Mouse (Mus musculus): Measurements from ENCODE around the gene Slc25a25.

Gene Slc25a25

DNA sequence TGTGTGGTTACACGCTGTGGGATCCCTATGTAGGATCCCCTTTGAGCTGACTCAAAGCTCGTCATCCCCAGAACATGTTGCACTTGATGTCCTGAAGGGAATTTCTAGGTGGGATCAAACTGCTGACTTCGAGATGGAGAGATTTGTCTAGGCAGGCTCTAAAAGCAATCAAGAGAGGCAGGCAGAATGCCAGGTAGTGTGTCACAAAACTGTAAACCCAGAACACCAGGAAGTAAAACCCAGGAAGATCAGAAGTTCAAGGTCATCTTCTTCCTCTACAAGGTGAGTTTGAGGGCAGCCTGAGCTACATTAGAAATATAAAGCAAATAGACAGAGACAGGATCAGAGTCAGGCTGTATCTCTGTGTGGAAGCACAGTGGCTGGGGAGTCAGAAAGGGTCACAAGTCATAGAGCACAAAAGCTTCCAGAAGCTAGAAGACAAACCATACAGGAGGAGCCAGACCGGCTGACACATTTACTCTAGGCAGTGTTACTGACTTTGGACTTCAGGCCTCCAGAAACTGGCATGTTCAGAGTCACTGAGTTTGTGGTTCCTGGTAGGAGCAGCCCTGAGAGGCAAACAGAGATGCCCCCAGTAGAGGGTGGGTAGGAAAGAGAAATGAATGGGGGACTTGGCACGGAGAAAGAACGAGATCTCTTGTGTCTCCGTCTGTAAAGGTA, 44.0 kb downstream of the Slc25a25 start:
- no peak for DNase-seq (ENCODE audit: low read depth, low spot score)

DNA sequence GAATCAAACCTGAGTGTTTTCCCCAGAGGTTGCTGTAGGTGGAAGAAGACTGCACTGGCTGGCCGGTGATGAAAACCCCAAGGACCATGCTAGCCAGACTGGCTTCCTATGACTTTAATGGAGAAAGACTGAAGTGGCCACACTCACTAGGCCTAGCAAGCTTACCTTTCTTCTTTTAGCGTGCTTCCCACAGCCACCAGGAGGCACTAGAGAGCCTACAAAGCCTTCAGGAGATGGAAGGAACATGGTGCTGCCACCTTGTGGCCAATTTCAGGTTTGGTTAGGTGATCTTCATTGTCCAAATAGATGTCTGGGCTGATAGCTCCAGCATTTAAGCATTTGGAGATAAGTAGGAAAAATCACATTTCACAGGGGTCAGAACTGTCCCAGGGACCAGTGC, 46.6 kb downstream of the Slc25a25 start:
- peak; percentile 94 for DNase-seq (ENCODE audit: low read depth, low spot score)

DNA sequence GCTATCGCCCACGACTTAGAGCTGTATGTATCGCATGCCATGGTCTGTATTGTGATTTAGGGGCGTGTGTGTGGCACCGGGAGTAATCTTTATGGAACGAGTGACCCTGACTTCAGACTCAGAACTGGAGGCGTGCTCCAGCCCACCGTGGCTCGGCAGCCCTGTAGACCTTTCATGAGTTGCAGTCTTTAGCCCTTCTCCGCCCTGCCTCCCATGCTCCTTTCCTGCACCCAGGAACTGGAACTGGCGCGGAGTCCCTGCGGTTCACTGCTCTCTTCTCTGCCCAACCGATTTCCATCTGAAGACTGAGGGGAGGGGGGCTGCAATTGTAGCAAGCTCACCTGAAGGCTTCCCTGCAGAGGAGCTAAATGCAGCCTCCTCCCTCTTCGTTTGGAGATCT, 54.5 kb downstream of the Slc25a25 start:
- no peak for DNase-seq (ENCODE audit: low read depth, low spot score)

DNA sequence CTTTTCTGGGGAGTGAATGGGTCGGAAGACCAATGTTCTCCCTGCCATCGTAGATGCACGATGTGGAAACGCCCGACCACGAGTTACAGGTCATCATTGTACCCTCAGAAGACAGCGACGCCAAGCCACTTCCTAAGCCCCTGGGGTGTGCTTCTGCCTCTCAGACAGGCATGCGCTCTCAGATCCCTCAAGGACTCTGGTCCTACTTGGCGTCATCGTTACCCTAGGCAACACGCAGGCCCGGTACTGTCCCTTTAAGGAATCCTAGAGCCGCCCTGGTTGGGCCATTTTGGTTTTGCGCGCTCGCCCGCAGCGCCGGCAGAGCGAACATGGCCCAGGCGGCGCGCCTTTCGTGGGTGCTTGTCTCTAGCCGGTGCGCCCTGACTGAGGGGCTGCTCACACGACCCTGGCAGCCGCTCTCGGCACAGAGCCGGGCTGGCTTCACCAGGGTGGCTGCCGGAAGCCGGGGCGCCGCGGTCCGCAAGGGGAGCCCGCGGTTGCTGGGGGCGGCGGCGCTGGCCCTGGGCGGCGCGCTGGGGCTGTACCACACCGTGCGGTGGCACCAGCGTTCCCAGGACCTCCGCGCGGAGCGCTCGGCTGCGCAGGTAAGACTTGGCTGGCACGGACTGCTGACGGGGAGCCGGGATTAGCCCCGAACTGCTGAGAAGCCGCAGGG, 55.2 kb downstream of the Slc25a25 start:
- peak; percentile 81 for DNase-seq (ENCODE audit: low read depth, low spot score)

DNA sequence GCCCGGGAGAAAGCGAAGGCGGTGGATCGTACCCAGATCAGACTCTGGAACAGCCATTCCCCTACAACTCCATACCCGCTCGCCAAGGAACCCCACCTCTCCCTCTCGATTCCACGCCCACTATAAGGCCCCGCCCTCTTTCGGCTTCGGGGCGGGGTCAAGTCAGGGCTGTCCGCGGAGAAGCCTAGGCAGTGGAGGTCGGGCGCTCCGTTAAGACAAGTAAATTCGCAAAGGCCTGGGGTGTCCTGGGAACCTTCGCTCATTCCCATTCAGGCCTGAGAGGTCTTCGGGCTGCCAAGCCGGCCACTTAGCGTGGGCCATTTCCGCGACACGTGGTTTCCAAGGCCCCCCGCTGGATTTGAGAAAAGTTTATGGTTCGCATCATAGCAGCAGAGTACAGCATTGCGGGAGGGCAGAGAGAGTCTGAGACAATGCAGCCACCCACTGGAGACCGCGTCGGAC, 55.7 kb downstream of the Slc25a25 start, which contains the start of gene Ptges2:
Gene Ptges2 (plus strand): TSS at position 413 of the 462 bp plus-strand sequence.
- DNase-seq (ENCODE audit: low read depth, low spot score), result peak; percentile 76

DNA sequence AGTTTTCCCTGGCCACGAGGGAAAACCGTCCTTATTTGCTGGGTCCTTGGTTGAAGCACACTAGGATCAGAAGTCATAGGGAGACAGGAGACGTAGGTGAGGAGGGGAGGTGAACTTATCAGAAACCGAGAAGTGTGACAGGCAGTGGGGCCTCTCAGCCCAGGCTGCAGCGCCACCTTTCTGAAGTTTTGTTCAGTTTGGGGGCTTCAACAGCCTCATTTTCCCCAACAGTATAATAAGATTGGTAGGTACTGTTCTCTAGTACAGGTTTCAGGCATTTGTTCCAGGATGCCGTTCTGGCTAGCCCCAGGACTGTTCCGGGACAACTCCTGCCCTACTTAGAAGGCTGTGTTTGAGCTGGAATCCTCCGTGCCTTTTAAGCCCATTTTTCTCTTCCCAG, 56.3 kb downstream of the Slc25a25 start:
- DNase-seq (ENCODE audit: low read depth, low spot score), result no peak

DNA sequence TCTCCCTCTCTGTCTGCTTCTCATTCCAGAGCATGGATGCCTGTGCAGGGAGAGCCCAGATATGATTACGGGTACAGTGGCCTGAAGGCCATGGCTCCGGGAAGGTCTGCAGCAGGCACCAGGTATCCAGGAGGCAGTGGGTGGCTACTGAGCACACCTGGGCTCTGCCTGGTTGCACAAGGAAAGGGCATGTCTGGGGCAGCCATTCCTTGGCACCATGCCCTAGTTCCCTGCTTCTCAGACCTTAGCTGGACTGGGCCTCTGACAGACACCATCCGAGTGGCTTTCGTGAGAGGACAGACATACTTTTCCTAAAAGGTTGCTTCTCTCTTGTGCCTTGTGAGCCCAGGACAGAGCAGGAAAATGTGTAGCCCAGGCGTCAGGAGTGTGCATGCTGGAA, 59.2 kb downstream of the Slc25a25 start:
- no peak for DNase-seq (ENCODE audit: low read depth, low spot score)

DNA sequence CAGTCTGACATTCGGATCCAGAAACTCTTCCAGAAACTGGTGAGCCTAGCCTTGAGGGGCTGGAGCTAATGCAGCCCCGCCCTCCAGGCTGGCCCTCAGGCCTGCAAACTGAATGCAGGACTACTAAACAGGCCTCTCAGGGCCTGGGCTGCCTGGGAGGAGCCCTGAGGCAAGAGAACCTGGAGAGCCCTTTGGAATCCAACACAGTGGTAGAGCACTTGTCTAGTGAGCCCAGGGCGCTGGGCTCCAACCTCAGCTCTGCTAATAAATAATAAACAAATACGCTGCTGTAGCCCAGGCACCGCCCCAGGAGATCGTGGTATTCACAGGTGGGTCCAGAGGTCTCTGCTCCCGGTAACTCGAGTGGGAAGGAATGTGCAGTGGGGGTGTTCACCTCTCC, 60.4 kb downstream of the Slc25a25 start:
- no peak for DNase-seq (ENCODE audit: low read depth, low spot score)

DNA sequence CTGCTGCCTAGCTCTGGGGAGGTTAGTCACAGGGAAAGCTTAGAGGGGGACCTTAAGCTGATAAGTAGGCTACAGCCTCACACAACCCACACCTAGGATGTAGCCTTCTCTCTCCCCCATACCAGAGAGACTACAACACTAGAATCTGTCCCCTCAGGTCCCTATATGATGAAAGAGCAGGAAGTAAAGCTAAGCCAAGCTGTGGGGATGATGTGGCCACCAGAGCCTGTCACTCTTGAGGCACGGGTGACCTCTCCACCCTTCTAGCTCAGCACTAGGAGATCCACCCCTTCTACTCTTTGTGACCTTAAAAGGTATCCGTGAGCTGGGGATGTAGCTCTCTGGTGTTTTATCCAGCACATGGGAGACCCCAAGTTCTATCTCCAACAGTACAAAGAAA, 62.1 kb downstream of the Slc25a25 start:
- DNase-seq (ENCODE audit: low read depth, low spot score), result no peak

DNA sequence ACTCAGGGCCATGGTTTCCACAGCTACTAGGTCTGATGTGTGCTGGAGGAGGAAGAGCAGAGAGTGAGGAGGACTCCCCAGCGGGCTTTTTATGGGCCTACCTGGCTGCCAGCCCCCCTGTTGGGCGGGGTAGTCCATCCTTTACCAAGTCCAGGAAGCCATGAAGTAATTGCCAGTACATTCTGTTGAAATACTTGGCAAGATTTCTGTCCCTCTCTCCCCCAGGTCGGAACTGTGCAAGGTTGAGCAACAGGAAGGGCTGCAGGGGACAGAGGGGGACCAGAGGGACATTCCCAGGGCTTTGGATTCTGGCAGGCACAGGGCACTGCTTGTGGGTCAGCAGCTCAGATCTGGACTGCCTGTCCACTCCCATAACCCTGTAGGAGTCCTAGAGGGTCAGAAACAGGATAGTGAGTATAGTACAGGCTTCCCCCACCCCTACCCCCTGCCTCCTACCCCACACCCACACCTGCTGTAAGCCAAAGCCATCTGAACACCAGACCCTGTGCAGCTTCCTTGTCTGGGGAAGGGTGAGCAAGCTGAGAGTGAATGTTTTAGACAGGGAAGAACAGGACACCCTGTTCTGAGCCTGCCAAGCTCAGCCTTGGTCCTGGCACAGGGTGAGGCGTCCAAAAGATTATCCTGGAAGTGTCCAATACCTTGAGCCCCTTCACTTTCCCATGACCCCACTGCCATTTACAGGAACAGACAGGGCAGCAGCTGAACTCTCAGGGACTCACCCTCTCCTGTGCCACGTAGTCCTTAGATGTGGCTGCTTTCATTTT, 63.3 kb downstream of the Slc25a25 start, which contains the start of gene Lcn2:
Gene Lcn2 (minus strand): TSS at position 547 of the 785 bp plus-strand sequence.
- no peak for DNase-seq (ENCODE audit: low read depth, low spot score)

DNA sequence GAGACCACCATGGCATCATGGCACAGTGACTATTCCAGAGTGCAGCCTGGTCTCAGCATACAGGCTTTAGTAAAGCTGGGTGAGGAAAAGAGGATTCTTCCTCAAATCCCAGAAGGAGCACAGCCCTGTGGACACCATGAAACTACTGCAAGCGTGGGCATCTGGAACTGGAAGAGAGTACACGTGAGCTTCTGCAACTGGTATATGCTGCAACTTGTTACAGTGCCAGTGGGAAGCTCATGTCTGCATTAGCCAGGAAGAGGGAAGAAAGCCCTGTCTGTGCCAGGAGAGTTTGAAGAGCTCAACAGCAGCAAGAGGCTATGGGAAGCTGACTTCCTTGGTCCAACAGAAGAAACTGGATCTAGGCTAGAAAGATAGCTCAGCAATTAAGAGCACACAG, 68.6 kb downstream of the Slc25a25 start:
- DNase-seq (ENCODE audit: low read depth, low spot score), result no peak

DNA sequence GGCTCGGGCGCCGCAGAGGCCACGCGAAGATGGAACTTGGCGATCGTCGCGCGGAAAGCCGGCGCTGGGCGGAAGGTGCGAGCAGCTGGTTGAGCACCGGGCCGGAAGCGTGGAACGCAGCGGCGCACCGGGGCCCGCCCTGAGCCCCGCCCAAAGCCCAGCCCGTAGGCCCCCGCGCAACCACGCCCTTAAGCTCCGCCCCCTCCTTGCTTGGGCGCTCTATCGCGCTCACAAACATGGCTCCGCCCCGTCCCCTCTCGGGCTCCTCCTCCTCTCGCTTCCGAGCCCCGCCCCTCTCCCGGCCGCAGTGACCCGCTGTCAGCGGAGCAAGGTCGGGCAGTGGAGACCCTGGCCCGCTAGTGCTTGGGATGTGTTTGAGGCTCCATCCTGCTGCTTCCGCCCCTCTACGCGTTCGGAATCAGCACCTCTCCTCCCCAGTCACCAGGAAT, 69.4 kb downstream of the Slc25a25 start, which contains the start of gene 1110008P14Rik:
Gene 1110008P14Rik (minus strand): TSS at position 164 of the 449 bp plus-strand sequence.
- DNase-seq (ENCODE audit: low read depth, low spot score), result peak; percentile 79

DNA sequence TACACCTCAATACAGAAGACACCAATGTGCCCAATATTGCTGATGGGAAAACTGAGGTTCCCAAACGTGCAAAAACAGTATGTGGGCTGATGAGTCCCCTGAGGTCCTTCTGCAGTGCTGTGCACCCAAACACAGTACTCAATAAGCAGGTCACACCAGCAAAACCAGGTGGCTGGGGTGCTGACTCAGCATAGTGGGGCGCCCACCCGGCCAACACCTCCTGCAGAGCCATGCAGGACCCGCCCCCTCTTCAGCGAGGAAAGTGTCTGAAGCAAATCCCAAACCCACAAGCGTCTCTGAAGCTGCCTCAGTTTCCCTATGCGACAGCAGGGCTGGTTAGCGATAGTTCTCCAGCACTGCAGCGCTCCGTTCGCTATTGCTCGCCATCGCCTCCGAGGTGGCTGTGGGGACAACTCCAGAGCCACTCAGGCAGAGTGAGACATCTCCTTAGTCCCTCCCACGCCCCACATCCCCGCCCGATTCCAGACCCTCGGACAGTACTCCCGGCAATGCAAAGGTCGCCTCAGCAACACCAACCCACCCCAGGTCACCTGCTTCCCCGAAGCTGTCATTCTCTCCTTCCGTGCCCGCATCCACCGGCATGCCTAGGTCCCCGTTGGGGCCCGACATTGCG, 70.0 kb downstream of the Slc25a25 start:
- DNase-seq (ENCODE audit: low read depth, low spot score), result no peak

DNA sequence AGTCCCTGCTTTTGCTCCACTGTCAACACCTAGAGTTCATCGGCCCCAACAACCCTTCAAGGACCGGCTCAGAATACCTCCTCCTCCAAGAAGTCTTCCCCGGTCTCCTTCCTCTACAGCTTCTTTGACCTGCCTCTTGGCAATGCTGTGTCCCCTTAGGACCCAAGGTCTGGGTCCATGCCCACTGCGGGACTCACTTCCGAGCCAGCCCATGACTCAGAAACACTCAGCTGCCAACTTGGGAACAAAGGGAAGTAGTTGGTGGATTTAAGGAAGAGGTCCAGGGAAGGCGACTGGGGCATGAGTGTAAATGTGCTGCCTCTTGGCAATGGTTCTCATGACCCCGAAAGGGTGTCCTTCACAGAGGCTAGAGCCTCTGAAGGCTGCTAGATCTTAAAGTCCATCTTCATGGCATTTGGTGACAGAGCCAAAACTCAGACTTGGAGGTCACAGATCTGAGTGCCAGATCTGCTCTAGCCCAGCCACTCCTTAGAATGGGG, 71.2 kb downstream of the Slc25a25 start:
- DNase-seq (ENCODE audit: low read depth, low spot score), result no peak

DNA sequence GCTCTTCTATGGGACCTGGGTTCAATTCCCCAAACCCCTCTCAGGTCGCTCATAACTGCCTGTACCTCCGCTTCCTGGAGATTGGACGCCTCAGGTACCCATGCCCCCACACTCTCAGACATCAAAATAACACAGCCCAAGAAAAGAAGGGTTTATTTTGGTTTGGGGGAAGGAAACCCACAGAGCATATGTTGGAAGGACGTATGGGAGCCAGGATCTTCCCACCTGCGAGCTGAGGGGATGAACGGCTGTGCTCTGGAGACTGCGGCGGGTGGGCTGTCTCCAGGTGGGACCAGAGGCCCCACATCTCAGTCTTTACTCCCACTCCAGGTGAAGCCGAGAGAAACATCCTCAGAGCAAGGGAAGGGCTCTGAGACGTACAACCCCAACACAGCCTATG, 74.3 kb downstream of the Slc25a25 start:
- DNase-seq (ENCODE audit: low read depth, low spot score), result no peak

DNA sequence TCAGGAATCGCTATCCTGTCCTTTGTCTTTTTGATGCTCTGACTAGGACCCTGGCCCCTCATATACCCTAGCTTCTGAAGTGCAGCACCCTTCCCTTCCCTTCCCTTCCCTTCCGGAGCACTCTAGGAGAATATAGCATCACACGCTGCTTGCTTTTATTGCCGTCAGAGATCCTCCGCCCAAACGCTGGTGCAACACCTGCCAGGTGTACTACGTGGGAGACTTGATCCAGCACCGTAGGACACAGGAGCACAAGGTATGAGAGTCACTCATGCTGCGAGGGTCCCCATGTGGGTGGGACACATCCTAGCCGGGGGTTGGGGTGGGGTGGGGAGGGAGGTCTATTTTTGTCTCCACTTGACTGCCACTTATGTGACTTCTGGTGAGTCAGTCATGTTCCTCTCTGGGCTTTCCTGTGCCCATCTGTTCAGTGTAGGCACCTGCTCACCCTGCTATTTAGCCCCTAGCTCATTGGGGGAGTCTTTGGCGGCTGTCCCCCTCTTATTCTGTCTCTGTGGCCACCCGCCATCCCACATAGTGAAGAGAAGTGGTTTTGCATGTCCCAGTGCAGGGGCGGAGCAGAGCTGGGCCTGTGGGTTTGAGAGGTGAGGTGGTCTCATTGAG, 75.8 kb downstream of the Slc25a25 start:
- no peak for DNase-seq (ENCODE audit: low read depth, low spot score)

DNA sequence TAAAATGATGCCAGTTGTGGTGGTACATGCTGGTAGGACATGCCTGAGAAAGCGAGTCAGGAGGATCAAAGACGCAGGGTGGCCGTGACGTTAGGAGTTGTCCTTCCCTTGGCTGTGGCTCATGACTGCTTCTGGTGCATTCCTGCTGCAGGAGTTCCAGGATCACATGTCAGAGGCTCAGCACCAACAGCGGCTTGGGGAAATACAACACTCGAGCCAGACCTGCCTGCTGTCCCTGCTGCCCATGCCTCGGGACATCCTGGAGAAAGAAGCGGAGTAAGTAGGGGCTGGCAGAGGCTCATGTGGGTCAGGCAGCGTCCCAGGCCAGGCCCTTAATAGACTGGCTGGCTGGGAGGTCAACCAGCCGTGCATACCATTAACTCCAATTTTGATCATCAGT, 77.1 kb downstream of the Slc25a25 start:
- no peak for DNase-seq (ENCODE audit: low read depth, low spot score)

DNA sequence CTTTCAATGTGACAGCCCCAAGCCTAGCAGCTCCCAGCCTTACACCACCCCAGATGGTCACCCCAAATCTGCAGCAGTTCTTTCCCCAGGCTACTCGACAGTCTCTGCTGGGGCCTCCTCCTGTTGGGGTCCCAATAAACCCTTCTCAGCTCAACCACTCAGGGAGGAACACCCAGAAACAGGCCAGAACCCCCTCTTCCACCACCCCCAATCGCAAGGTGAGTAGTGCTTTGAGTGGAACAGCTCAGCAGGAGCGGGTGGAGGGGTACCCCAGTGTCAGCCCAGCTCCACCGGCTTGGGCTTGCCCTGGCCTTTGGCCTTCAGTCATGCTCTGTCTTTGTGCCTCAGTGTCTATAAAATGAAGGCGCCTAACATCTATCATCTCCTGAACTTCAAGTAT, 83.9 kb downstream of the Slc25a25 start:
- DNase-seq (ENCODE audit: low read depth, low spot score), result no peak

Data from WW6 (cell line).